Mouse (Mus musculus): ENCODE data around the gene Hepacam.
A peak's percentile ranks its signal among the peaks of the same experiment; 100 is the strongest.

- TF ChIP-seq POLR2A (IDR thresholded peaks at IDR 0.05; ENCODE audit: low read depth, low read length) = no peak
- TF ChIP-seq CTCF (IDR thresholded peaks at IDR 0.05; ENCODE audit: extremely low read depth, insufficient read length, insufficient replicate concordance, low read depth, low read length) = peak; percentile 53; the same call in 1 of the 2 replicates
Measured at GRCm38 (mm10) chr9:37420676-37421075, 53.5 kb downstream of the Hepacam start.
